Mouse (Mus musculus) CH12.LX (cell line): ENCODE data around the gene Fgf8. TPM values are rescaled to one million over a fixed set of nuclear protein-coding genes. Genes with fewer than 3 reads are reported as not detected.

ENCODE experiments used
- DNase-seq: peaks from one replicate; pipeline ENCODE4 v3.0.0-alpha.2; 2013; ENCODE audit errors: extremely low read depth
- H3K27ac ChIP-seq: 2 replicates; pipeline ENCODE4 v1.5.1; 2012; ENCODE audit warnings: low read depth, mild to moderate bottlenecking, control low read depth, moderate library complexity; ENCODE audit not compliant: insufficient read depth
- H3K27me3 ChIP-seq: replicated peaks from 2 replicates; pipeline ENCODE3; 2012; ENCODE audit warnings: inconsistent platforms
- H3K36me3 ChIP-seq, 2 experiments: replicated peaks in 1 of 2; 2 replicates each; pipeline versions ENCODE3 to v1.6.1; 2012; ENCODE audit warnings: inconsistent platforms in 1 of 2, low read length in 1 of 2, mild to moderate bottlenecking in 1 of 2, mixed read lengths in 1 of 2, moderate library complexity in 1 of 2; ENCODE audit not compliant: control insufficient read depth in 1 of 2, insufficient read depth in 1 of 2
- H3K4me1 ChIP-seq, 2 experiments: 2 replicates each; pipeline ENCODE4 v1.6.1; 2012; ENCODE audit warnings: inconsistent platforms in 1 of 2, moderate library complexity in 1 of 2; ENCODE audit not compliant: insufficient read depth in 2 of 2, control insufficient read depth in 1 of 2
- H3K4me2 ChIP-seq: 2 replicates; pipeline ENCODE4 v1.6.1; 2012; ENCODE audit warnings: low read depth, mild to moderate bottlenecking, control low read depth; ENCODE audit not compliant: poor library complexity, insufficient read depth, severe bottlenecking
- H3K4me3 ChIP-seq, 3 experiments: fragments of 150-350 bp in 1 of 3; sonication (generic) in 1 of 3; replicated peaks in 1 of 3; 2 replicates each; pipeline versions ENCODE3 to v1.5.1; 2011 to 2012; ENCODE audit warnings: low read depth in 2 of 3, low read length in 2 of 3, mild to moderate bottlenecking in 2 of 3, moderate library complexity in 2 of 3, control low read depth in 1 of 3, improper control_type of control experiment in 1 of 3, inconsistent platforms in 1 of 3, mixed read lengths in 1 of 3; ENCODE audit not compliant: poor library complexity in 1 of 3
- H3K79me2 ChIP-seq: replicated peaks from 2 replicates; pipeline ENCODE4 v1.6.1; 2012; ENCODE audit warnings: mild to moderate bottlenecking, moderate library complexity; ENCODE audit not compliant: control insufficient read depth, poor library complexity, insufficient read depth, severe bottlenecking; ENCODE audit errors: extremely low read depth
- H3K9ac ChIP-seq: 2 replicates; pipeline ENCODE4 v1.6.1; 2012; ENCODE audit warnings: low read depth, mild to moderate bottlenecking, control low read depth, moderate library complexity; ENCODE audit not compliant: insufficient read depth
- H3K9me3 ChIP-seq: replicated peaks from 2 replicates; pipeline ENCODE3; 2012; ENCODE audit warnings: low read length, inconsistent platforms, mixed read lengths
- E2F4 ChIP-seq: IDR thresholded peaks from 2 replicates; pipeline ENCODE4 v1.6.1; 2011; ENCODE audit warnings: low read depth, low read length, improper control_type of control experiment; ENCODE audit not compliant: insufficient replicate concordance
- EP300 ChIP-seq: IDR thresholded peaks from 2 replicates; pipeline ENCODE4 v1.6.1; 2011; ENCODE audit warnings: low read length, improper control_type of control experiment
- HCFC1 ChIP-seq: IDR thresholded peaks from 2 replicates; pipeline ENCODE4 v1.6.1; 2012; ENCODE audit warnings: low read depth, mild to moderate bottlenecking, inconsistent platforms, low read length, improper control_type of control experiment
- IRF4 ChIP-seq: IDR thresholded peaks from 2 replicates; pipeline ENCODE4 v1.6.1; 2014; ENCODE audit warnings: low read depth, mild to moderate bottlenecking, inconsistent platforms, low read length, improper control_type of control experiment
- KAT2A ChIP-seq: IDR thresholded peaks from 2 replicates; pipeline ENCODE4 v1.6.1; 2012; ENCODE audit warnings: low read length, improper control_type of control experiment, inconsistent platforms; ENCODE audit not compliant: insufficient replicate concordance
- MAFK ChIP-seq: IDR thresholded peaks from 2 replicates; pipeline ENCODE4 v1.6.1; 2011; ENCODE audit warnings: low read length, improper control_type of control experiment; ENCODE audit not compliant: insufficient replicate concordance
- MEF2A ChIP-seq: IDR thresholded peaks from 2 replicates; pipeline ENCODE4 v1.6.1; 2014; ENCODE audit warnings: low read depth, mild to moderate bottlenecking, inconsistent platforms, low read length, improper control_type of control experiment, borderline replicate concordance
- PAX5 ChIP-seq: IDR thresholded peaks from 2 replicates; pipeline ENCODE4 v1.6.1; 2012; ENCODE audit warnings: low read length, inconsistent platforms, mixed read lengths
- POLR2A ChIP-seq: IDR thresholded peaks from 2 replicates; pipeline ENCODE4 v1.6.1; 2011; ENCODE audit warnings: low read depth, mild to moderate bottlenecking, improper control_type of control experiment, low read length
- POLR2AphosphoS2 ChIP-seq: IDR thresholded peaks from 2 replicates; pipeline ENCODE4 v1.6.1; 2011; ENCODE audit warnings: low read depth, low read length, improper control_type of control experiment
- SMC3 ChIP-seq: IDR thresholded peaks from 2 replicates; pipeline ENCODE4 v1.6.1; 2011; ENCODE audit warnings: low read depth, low read length, improper control_type of control experiment
- TCF12 ChIP-seq: IDR thresholded peaks from 2 replicates; pipeline ENCODE4 v1.6.1; 2014; ENCODE audit warnings: low read depth, mild to moderate bottlenecking, inconsistent platforms, low read length, improper control_type of control experiment
- UBTF ChIP-seq: IDR thresholded peaks from 2 replicates; pipeline ENCODE4 v1.6.1; 2012; ENCODE audit warnings: low read depth, mild to moderate bottlenecking, inconsistent platforms, low read length, improper control_type of control experiment, moderate library complexity
- ZC3H11A ChIP-seq: IDR thresholded peaks from 2 replicates; pipeline ENCODE4 v1.6.1; 2012; ENCODE audit warnings: low read depth, mild to moderate bottlenecking, inconsistent platforms, low read length, improper control_type of control experiment
- ZKSCAN1 ChIP-seq: IDR thresholded peaks from 2 replicates; pipeline ENCODE4 v1.6.1; 2012; ENCODE audit warnings: low read depth, inconsistent platforms, low read length, improper control_type of control experiment, borderline replicate concordance
- ZMIZ1 ChIP-seq: IDR thresholded peaks from 2 replicates; pipeline ENCODE4 v1.6.1; 2012; ENCODE audit warnings: low read depth, mild to moderate bottlenecking, inconsistent platforms, low read length, improper control_type of control experiment
- dilution Hi-C: fragments of 300-500 bp; cut with MboI; formaldehyde crosslinking; loops from 2 replicates; pipeline ENCODE4 v1.14.3; 2020; ENCODE audit warnings: low sequenced_read_pairs; ENCODE audit not compliant: extremely low pct_unique_long_range_greater_than_20kb, extremely low pct_ligation_motif_present
- in situ Hi-C: fragments of 300-500 bp; cut with MboI; formaldehyde crosslinking; loops from 3 replicates; pipeline ENCODE4 v1.14.3; 2019; ENCODE audit warnings: low sequenced_read_pairs, low pct_ligation_motif_present, low pct_unique_long_range_greater_than_20kb, mixed read lengths
- polyA plus RNA-seq: library from polyadenylated mRNA; unstranded; fragments of >175 nt; gene quantifications from 2 replicates; pipeline ENCODE4 v1.2.1, GENCODE M21; 2012; ENCODE audit warnings: low read depth; ENCODE audit not compliant: insufficient read length
- total RNA-seq, 2 experiments: library from RNA; depleted of rRNA; stranded (reverse); fragments of 300-350 nt in 1 of 2; fragments of >200 nt in 1 of 2; gene quantifications; 2 replicates each; pipeline ENCODE4 v1.2.3; 2012 to 2014

Gene Fgf8
- total and polyA plus RNA-seq, 3 experiments = not detected

DNA sequence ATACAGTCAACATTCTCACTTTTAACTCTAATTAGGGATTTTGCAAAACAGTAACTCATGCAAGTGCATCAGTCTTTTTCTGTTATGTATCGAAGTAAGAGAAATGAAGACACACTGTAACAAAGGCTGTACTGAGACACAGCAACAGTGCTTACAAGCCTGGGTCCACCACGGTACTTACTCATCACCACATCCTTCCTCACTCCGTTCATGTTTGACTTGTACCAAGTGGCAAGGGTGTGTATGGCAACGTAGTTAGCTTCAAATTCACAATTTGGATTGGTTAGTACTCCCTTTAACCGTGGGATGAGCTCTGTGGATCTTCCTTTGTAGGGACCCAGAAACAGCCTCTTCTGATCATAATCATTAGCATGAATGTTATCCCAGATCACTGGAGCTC lies 28.8 kb upstream of the Fgf8 start:
- Histone ChIP-seq H3K9me3 (no peaks in the 10 kb centered on the region), H3K4me3 (no peak overlapping the region), H3K4me2 (no peak overlapping the region), H3K4me1 (peaks cover 0 to 19% of the 10 kb centered on the region in 2 experiments; a peak in 1 of 4 replicates), H3K27ac (no peak overlapping the region), H3K79me2 (peaks cover 12% of the 10 kb centered on the region), H3K9ac (no peak overlapping the region), H3K36me3 (peaks cover 83 to 95% of the 10 kb centered on the region in 2 experiments), H3K27me3 (no peaks in the 10 kb centered on the region)
- dilution Hi-C loops = no loop called here
- in situ Hi-C loops = no loop called here
- TF ChIP-seq ZKSCAN1 (no peak), TCF12 (no peak), HCFC1 (no peak), ZC3H11A (no peak), UBTF (no peak), E2F4 (no peak), POLR2AphosphoS2 (no peak), IRF4 (no peak), KAT2A (no peak), POLR2A (no peak), SMC3 (no peak), EP300 (no peak), MAFK (no peak), PAX5 (no peak)
- no peak for DNase-seq

DNA sequence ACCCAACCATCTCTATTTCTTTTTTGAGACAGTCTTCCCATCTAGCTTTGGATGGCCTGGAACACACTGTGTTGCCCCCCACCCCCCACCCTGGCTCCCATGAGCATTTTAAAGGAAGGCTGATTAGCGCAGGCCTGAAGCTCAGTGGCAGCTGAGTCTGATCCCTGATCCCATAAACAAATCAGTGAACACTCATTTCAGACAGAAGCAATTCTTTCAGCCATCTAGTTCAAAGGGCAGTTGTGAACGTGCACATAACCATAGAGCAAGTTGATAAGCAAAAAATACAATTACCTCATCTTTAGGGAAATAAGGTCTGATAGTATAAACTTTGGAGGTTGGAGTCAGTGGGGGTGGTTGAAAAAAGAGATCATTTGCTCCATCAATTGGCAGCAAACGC lies 18.1 kb upstream of the Fgf8 start:
- in situ Hi-C loops (no loop called here), dilution Hi-C loops (no loop called here)
- Histone ChIP-seq H3K79me2 (peaks cover 16% of the 10 kb centered on the region), H3K4me3 (no peak overlapping the region), H3K4me1 (peaks cover 0 to 9% of the 10 kb centered on the region in 2 experiments; a peak in 1 of 4 replicates), H3K36me3 (peaks cover 74 to 92% of the 10 kb centered on the region in 2 experiments), H3K4me2 (no peak overlapping the region), H3K9me3 (no peaks in the 10 kb centered on the region), H3K27me3 (no peaks in the 10 kb centered on the region), H3K27ac (no peak overlapping the region), H3K9ac (no peak overlapping the region)
- TF ChIP-seq ZMIZ1 (no peak), MEF2A (no peak), PAX5 (no peak), KAT2A (no peak), EP300 (no peak)
- DNase-seq = no peak
